Mouse (Mus musculus): Measurements from ENCODE around the gene Gdf3.
A peak's percentile ranks its signal among the peaks of the same experiment; 100 is the strongest.

The Gdf3 gene

DNA sequence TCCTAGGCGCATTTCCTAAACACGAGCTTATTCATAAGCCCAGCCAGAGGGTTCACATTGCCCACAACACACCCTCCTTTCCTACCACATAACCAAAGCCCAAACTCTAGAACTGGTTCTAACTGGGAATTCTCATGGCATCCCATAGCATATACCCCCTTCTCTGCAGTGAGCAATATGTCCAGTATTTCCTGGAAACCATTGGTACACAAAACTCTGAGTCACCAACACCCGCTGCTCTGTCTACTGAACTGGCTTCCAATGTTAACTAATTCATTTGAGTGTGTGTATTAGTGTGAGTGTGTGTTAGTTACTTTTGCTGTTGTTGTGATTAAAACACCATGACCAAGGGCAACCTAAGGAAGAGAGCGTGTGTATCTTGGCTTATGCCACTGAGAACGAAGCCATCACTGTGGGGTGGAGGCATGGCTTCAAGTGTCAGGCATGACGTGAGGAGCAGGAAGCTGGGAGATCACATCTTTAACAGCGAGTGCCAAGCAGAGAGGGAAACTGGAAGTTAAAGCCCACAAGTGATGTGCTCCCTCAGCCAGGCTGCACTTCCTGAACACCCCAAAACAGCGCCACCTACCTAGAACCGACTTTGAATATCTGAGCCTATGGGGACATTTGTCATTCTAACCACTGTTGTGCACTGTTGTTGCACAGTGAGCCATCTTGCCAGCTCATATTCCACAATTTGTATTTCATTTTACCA lies 44.7 kb downstream of the Gdf3 start:
- no peak for DNase-seq (ENCODE audit: low spot score)

DNA sequence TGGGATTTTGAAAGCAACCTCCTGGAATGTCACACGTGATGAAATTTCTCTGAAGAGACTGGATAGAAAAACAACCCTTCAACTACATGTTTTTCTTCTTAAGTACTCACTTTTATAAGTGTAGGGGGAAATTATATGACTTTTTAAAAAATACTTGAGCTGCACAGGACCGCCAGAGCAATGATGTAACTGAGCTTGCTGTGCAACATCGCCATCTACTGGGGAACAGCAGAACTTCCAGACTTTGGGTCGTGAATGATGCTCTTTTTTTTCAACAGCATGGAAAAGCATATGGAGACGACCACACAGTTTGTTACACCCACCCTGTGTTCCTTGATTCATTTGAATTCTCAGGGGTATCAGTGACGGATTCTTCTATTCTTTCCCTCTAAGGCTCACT lies 47.4 kb downstream of the Gdf3 start:
- DNase-seq (ENCODE audit: low spot score), result peak; percentile 40

DNA sequence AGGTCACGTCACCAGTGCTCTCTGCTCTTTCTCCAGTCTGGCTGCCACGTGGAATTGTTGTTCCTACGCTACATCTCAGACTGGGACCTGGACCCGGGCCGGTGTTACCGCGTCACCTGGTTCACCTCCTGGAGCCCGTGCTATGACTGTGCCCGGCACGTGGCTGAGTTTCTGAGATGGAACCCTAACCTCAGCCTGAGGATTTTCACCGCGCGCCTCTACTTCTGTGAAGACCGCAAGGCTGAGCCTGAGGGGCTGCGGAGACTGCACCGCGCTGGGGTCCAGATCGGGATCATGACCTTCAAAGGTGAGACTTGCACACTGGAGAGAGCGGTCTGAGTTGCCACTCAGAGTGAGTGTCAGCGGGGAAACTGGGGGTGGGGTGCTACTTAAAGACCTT lies 48.9 kb downstream of the Gdf3 start:
- DNase-seq (ENCODE audit: low spot score), result no peak

DNA sequence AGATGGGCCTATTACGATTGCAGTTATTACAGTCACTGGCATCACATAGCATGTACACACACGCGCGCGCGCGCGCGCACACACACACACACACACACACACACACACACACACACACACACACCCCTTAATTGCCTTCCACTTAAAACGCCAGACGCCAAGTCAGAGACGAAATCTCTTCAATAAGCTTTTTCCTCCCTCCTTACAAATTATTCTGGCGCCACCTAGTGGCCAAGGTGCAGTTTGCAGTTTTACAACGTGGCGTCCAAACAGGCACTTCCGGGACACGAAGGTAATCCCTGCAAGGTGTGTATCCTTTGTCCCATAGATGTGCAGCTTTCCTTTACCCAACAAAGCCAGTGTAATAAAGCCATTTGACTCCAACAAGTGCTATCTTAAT lies 49.5 kb downstream of the Gdf3 start:
- DNase-seq (ENCODE audit: low spot score), result peak; percentile 73

DNA sequence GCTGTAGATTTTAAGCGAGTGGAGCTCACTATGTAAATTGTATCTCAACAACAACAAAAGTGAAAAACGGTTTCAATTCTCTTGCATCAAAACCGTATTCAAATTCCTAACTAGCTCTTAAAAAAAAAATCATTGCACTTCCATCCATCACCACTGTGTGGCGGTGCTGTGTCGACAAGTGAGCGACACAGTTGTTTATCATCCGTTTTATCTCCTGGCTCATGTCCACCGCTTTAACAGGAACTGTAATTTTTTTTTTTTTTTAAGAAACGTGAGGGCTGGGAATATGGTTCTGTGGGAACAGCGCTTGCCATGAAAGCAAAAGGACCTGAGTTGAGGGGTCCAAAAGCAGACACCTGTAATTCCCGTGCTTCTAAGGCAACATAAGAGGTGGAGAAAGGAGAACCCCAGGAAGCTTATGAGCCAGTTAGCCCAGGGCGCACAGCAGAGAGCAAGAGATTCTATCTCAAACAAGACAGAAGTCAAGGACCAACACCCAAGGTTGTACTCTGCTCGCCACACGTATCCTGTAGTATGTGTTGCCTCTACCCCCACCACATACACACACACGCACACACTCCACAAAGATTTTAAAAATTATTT lies 52.8 kb downstream of the Gdf3 start:
- DNase-seq (ENCODE audit: low spot score), result peak; percentile 48
